Mouse (Mus musculus) lung, adult 2 months (tissue): ENCODE measurements around the gene Tmem151b. TPM values are rescaled to one million over a fixed set of nuclear protein-coding genes. Genes with fewer than 3 reads are reported as not detected.

Source experiments
- DNase-seq: peaks from one replicate; pipeline ENCODE4 v3.0.0; 2022
- H3K4me1 ChIP-seq: fragments of 200-500 bp; 2 replicates; pipeline ENCODE4 v1.6.1; 2011; ENCODE audit warnings: low read length; ENCODE audit not compliant: control insufficient read depth, insufficient read depth
- H3K4me3 ChIP-seq: fragments of 200-500 bp; replicated peaks from 2 replicates; pipeline ENCODE3; 2011; ENCODE audit warnings: low read depth, mild to moderate bottlenecking, control low read depth, low read length; ENCODE audit errors: extremely low read depth
- CTCF ChIP-seq: fragments of 200-500 bp; IDR thresholded peaks from 2 replicates; pipeline ENCODE4 v1.5.1; 2011; ENCODE audit warnings: mild to moderate bottlenecking, low read length, control low read depth; ENCODE audit not compliant: insufficient read depth
- POLR2A ChIP-seq: fragments of 200-500 bp; IDR thresholded peaks from 2 replicates; pipeline ENCODE4 v1.6.1; 2011; ENCODE audit warnings: low read depth, mild to moderate bottlenecking, control low read depth, low read length, borderline replicate concordance; ENCODE audit errors: extremely low read depth
- whole genome bisulfite sequencing: fragments of 180-500 bp; shearing (Covaris S2); methylation state at CpG from one replicate; pipeline ENCODE4 v1.1.7; 2018; 5-methylcytosine and 5-hydroxymethylcytosine counted together
- polyA plus RNA-seq: library from polyadenylated mRNA; depleted of rRNA; stranded (reverse); fragments of >200 nt; gene quantifications from 2 replicates; pipeline ENCODE4 v1.2.3, GENCODE M21; 2012; rRNA removed

Tmem151b gene
- polyA plus RNA-seq: 0.11 and 0.17 TPM in 2 replicates

DNA sequence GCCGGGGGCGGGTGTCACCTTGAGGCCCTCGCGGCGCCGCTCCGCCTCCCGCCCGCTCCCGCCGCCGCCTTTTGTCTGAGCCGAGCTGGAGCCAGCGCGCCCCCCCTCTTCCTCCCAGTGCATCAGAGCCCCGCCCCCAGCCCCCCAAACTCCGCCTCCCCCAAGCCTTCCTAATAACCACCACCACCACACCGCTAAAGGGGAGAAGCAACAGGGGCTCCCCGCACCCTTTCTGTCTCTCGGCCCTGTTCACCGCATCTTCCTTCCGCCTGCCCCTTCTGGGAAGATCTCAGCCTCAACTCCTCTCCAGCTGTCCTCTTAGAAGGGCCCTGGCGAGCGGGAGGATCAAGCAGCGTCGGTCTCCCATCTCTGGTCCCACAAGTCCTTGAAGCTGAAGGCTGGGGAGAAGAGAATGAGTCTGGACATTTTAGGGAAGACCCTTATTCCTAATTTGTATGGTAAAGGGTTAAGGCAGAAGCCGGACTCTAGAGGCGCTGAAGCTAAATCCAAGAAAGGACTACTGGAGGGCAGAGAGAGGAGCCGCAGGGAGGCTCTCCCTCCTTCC is at the start of gene Tmem151b:
Tmem151b (minus strand) TSS at position 61 of the 565 bp plus-strand sequence.
- no peak within 1 kb of the TSS for H3K4me3 ChIP-seq
- H3K4me1 ChIP-seq: peaks cover 5% of the 10 kb centered on the region
- no peak for TF ChIP-seq CTCF
- no peak for TF ChIP-seq POLR2A
- WGBS: 3% methylated on average over 15 of the region's 29 CpGs
- DNase-seq: no peak

DNA sequence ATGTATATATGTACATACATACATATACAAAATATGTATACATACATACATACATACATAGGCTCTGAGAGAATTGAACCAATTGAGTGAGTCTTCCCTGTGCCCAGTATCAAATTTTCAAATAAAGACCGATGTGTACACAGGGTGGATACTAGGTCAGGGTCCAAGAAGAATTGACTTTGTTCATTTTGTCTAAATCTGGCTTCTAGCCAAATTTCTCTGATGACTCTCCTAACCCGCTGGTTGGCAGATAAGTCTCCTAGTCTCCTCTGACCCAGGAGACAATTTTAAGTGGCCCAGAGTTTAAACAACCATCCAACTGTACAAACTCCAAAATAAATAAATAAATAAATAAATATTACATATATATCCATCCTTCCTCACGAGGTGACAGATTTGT is 49.4 kb upstream of the Tmem151b start:
- WGBS: 17% methylated on average over 3 of the region's 3 CpGs
- TF ChIP-seq POLR2A (no peak), CTCF (no peak)
- Histone ChIP-seq H3K4me3 (no peak overlapping the region), H3K4me1 (peaks cover 16% of the 10 kb centered on the region)
- DNase-seq: no peak

DNA sequence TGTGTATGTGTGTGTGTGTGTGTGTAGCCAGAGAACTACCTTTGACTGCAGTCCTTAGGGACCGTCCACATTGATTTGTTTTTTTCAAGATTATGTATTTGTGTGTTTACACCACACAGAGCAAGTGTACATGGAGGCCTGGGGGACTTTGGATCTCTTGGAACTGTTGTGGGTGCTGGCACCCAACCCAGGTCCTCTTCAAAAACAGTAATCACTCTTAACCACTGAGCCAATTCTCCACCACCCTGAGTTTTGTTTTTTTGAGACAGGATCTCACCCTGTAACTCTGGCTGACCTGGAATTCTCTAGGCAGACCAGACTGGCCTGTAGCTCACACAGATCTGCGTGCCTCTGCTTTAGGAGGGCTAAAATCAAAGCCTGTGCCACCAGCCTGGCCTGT is 48.9 kb upstream of the Tmem151b start:
- no peak for DNase-seq
- 82% methylated on average over 2 of the region's 2 CpGs for WGBS
- TF ChIP-seq CTCF (no peak), POLR2A (no peak)
- H3K4me1 ChIP-seq: peaks cover 20% of the 10 kb centered on the region
- H3K4me3 ChIP-seq: no peak overlapping the region

- TF ChIP-seq CTCF: no peak
- no peak for TF ChIP-seq POLR2A
- DNase-seq: no peak
- WGBS: 40% methylated on average over 3 of the region's 3 CpGs
- Histone ChIP-seq H3K4me3 (no peak overlapping the region), H3K4me1 (peaks cover 24% of the 10 kb centered on the region)
Observed at GRCm38 (mm10) chr17:45597787-45598186, 48.3 kb upstream of the Tmem151b start.

- WGBS: 18% methylated on average over 11 of the region's 11 CpGs
Observed at GRCm38 (mm10) chr17:45596631-45597396, 47.3 kb upstream of the Tmem151b start.

GRCm38 (mm10) chr17:45595736-45596390 is 46.4 kb upstream of the Tmem151b start:
- no peak for DNase-seq
- H3K4me3 ChIP-seq: peak overlapping the region; percentile 79
- H3K4me1 ChIP-seq: peaks cover 39% of the 10 kb centered on the region
- TF ChIP-seq POLR2A: no peak
- 18% methylated on average over 23 of the region's 23 CpGs for WGBS

More at GRCm38 (mm10) chr17:45596631-45597396, 47.3 kb upstream of the Tmem151b start:
- Histone ChIP-seq H3K4me1 (peaks cover 30% of the 10 kb centered on the region), H3K4me3 (no peak overlapping the region)
- DNase-seq: peak; percentile 72
- TF ChIP-seq POLR2A (no peak), CTCF (peak; percentile 52)

DNA sequence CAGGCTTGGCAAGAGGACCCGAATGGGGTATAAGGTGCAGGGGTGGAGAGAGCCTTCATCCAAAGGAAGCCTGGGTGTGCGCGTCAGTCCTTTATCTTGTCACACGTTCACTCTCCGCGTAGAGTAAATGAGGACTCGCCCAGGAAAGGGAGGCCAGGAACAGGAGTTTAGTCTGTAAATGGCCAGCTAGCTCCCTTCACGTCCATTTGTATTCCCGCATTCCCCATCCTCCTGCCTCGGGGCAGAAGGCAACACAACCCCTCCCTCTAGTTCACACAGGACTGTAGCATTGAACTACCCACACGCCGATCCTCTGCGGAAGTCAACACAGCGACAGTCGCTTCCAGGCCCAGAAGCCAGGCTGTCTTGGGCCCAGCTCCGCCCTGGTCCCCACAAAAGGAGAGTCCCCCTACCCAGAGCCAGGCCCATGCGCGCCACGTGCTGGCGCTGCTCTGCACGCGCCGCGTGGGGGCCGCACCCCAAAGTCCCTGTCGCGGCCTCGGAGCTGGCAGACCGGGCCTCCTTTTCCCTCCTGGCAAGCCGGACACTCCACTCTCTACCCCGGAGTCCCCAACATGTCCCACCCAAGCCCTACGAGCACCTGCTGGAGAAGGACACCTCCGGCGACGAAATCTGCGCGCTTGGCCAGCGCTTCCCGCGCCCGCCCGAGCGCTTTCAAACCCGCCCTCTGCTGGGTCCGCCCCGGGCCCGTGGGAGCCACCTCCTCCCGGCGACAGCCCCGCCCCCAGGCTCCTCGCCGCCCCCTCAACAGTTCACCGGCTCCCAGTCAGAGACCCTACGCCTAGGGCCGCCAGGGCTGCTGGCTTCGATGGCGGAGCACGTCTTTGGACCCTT is 45.6 kb upstream of the Tmem151b start:
- WGBS: 1% methylated on average over 58 of the region's 58 CpGs
- TF ChIP-seq POLR2A (peak; percentile 73; the same call in 1 of the 2 replicates), CTCF (no peak)
- H3K4me3 ChIP-seq: peak overlapping the region; percentile 79
- DNase-seq: peak; percentile 76
- H3K4me1 ChIP-seq: peaks cover 42% of the 10 kb centered on the region

- TF ChIP-seq POLR2A (no peak), CTCF (no peak)
- WGBS: 54% methylated on average over 8 of the region's 8 CpGs
- DNase-seq: no peak
- H3K4me3 ChIP-seq: no peak overlapping the region
- peaks cover 42% of the 10 kb centered on the region for H3K4me1 ChIP-seq
Observed at GRCm38 (mm10) chr17:45594195-45594594, 44.7 kb upstream of the Tmem151b start.

DNA sequence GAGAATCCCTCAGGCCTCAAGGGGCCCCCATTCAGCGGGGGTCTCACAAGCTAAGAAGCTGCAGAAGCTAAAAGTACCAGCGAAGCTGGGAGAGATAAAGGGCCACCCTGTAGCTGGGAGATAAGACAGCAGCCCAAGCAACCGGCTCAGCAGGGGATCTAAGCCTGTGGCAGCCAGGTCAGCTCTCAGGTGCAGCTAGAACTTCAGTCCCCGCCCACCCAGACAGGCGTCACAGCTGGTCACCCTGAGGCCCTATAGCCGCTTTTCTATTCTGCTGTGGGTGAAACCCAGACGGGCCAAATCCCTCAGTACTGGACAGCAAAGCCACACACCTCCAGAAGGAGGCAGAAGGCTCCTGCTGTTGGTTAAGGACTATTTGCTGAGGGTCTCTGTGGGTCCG is 44.0 kb upstream of the Tmem151b start:
- no peak for TF ChIP-seq CTCF
- no peak for TF ChIP-seq POLR2A
- Histone ChIP-seq H3K4me3 (no peak overlapping the region), H3K4me1 (peaks cover 42% of the 10 kb centered on the region)
- 56% methylated on average over 8 of the region's 8 CpGs for WGBS
- no peak for DNase-seq
